Mouse (Mus musculus) layer of hippocampus, adult 18-20 months (tissue): ENCODE measurements at regions not wholly inside any gene's neighbourhood (a gene's known extent, or its start where the extent isn't known, plus 50 kb on each side); places are given as distances from the start of the nearest gene placed in this dataset.

Experiments
- DNase-seq, 2 experiments: peaks; one replicate each; pipeline ENCODE4 v3.0.0; 2022; ENCODE audit warnings: low spot score in 2 of 2

- no peak for DNase-seq
These were observed 81.4 kb downstream of the Tfap2b start for GRCm38 (mm10) chr1:19290098-19290497.

GRCm38 (mm10) chr1:19321598-19321997 is 112.9 kb downstream of the Tfap2b start:
- DNase-seq, result no peak

- no peak for DNase-seq
These were observed 127.3 kb downstream of the Tfap2b start for GRCm38 (mm10) chr1:19336062-19336461.

- DNase-seq, result no peak
These were observed 128.5 kb downstream of the Tfap2b start for GRCm38 (mm10) chr1:19337207-19337606.

- no peak for DNase-seq
These were observed 135.7 kb downstream of the Tfap2b start for GRCm38 (mm10) chr1:19344445-19344844.

GRCm38 (mm10) chr1:19350495-19350894 is 141.8 kb downstream of the Tfap2b start:
- DNase-seq, result no peak

- no peak for DNase-seq
These were observed 176.1 kb downstream of the Tfap2b start for GRCm38 (mm10) chr1:19384856-19385255.

- no peak for DNase-seq
These were observed 180.3 kb downstream of the Tfap2b start for GRCm38 (mm10) chr1:19388864-19389505.

GRCm38 (mm10) chr1:19407556-19407955 is 198.8 kb downstream of the Tfap2b start:
- no peak for DNase-seq

- no peak for DNase-seq
These were observed 203.6 kb downstream of the Tfap2b start for GRCm38 (mm10) chr1:19412345-19412744.

- peak in 1 of 2 experiments; percentile 11 for DNase-seq
These were observed 212.4 kb downstream of the Tfap2b start for GRCm38 (mm10) chr1:19421116-19421515.

- no peak for DNase-seq
These were observed 242.1 kb downstream of the Tfap2b start for GRCm38 (mm10) chr1:19450786-19451185.

- no peak for DNase-seq
These were observed 250.1 kb downstream of the Tfap2b start for GRCm38 (mm10) chr1:19458646-19459441.

- peak; percentile 19 to 68 for DNase-seq
These were observed 251.2 kb downstream of the Tfap2b start for GRCm38 (mm10) chr1:19459876-19460275.

- DNase-seq, result no peak
These were observed 264.8 kb downstream of the Tfap2b start for GRCm38 (mm10) chr1:19473561-19473960.
